Mouse (Mus musculus) gastrocnemius, postnatal 14 days (tissue): Measurements from ENCODE around the gene Tmem131l. TPM values are rescaled to one million over a fixed set of nuclear protein-coding genes. Genes with fewer than 3 reads are reported as not detected.
"Not testable (repeated sequence)": the region's sequence is repeated elsewhere in the genome, so short reads cannot be mapped to it uniquely, and the experiment has no call there.

Experiments used
- DNase-seq: peaks from one replicate; pipeline ENCODE4 v3.0.0; 2021; ENCODE audit warnings: mixed read lengths
- intact Hi-C: fragments of 180-260 bp; cut with DNase I; formaldehyde crosslinking; loops from one replicate; pipeline ENCODE4 v1.15.1; 2025; ENCODE audit warnings: low total_unique reads
- total RNA-seq, 2 experiments: library from RNA; stranded (reverse); gene quantifications; 2 replicates each; pipeline ENCODE4 v1.2.3; 2021

The Tmem131l gene
- total RNA-seq, 2 experiments from 2014 or later, result 16.4 to 19.1 TPM

- intact Hi-C loops, result loop anchor here (5.0 to 10.0 kb wide), 2 partner anchors 54 to 101 kb away; partner anchors contain the start of gene Tlr2
These were observed 144.2 kb downstream of the Tmem131l start for GRCm38 (mm10) chr3:83895811-83896210.

GRCm38 (mm10) chr3:83895111-83895510, 144.9 kb downstream of the Tmem131l start:
- DNase-seq, result no peak
- intact Hi-C loops, result loop anchor here (5.0 to 10.0 kb wide), 2 partner anchors 53 to 100 kb away; partner anchors contain the start of gene Tlr2

More at GRCm38 (mm10) chr3:83895811-83896210, 144.2 kb downstream of the Tmem131l start:
- DNase-seq, result no peak

- intact Hi-C loops, result no loop called here
- DNase-seq, result no peak
These were observed 154.8 kb downstream of the Tmem131l start for GRCm38 (mm10) chr3:83885163-83885562.

GRCm38 (mm10) chr3:83879261-83880050, 160.5 kb downstream of the Tmem131l start:
- intact Hi-C loops, result not testable (repeated sequence)

GRCm38 (mm10) chr3:83878801-83879200, 161.2 kb downstream of the Tmem131l start:
- intact Hi-C loops, result no loop called here
- no peak for DNase-seq

More at GRCm38 (mm10) chr3:83879261-83880050, 160.5 kb downstream of the Tmem131l start:
- not testable (repeated sequence) for DNase-seq

- DNase-seq, result no peak
- intact Hi-C loops, result no loop called here
These were observed 163.7 kb downstream of the Tmem131l start for GRCm38 (mm10) chr3:83876299-83876698.

GRCm38 (mm10) chr3:83875078-83875477, 164.9 kb downstream of the Tmem131l start:
- DNase-seq, intact Hi-C loops: not testable (repeated sequence)

GRCm38 (mm10) chr3:83872853-83873252, 167.1 kb downstream of the Tmem131l start:
- DNase-seq, intact Hi-C loops: not testable (repeated sequence)

- DNase-seq, intact Hi-C loops: not testable (repeated sequence)
These were observed 168.0 kb downstream of the Tmem131l start for GRCm38 (mm10) chr3:83871962-83872361.

GRCm38 (mm10) chr3:83871559-83871958, 168.4 kb downstream of the Tmem131l start:
- intact Hi-C loops, DNase-seq: not testable (repeated sequence)

GRCm38 (mm10) chr3:83869776-83870175, 170.2 kb downstream of the Tmem131l start:
- DNase-seq, result no peak
- intact Hi-C loops, result no loop called here

- intact Hi-C loops, DNase-seq: not testable (repeated sequence)
These were observed 172.9 kb downstream of the Tmem131l start for GRCm38 (mm10) chr3:83867026-83867425.

GRCm38 (mm10) chr3:83865216-83865615, 174.8 kb downstream of the Tmem131l start:
- intact Hi-C loops, result no loop called here

GRCm38 (mm10) chr3:83864064-83864548, 175.9 kb downstream of the Tmem131l start:
- no peak for DNase-seq

More at GRCm38 (mm10) chr3:83865216-83865615, 174.8 kb downstream of the Tmem131l start:
- DNase-seq, result peak; percentile 42

GRCm38 (mm10) chr3:83862956-83863355, 177.0 kb downstream of the Tmem131l start:
- intact Hi-C loops, result no loop called here
- peak; percentile 86 for DNase-seq

More at GRCm38 (mm10) chr3:83864064-83864548, 175.9 kb downstream of the Tmem131l start:
- intact Hi-C loops, result no loop called here

GRCm38 (mm10) chr3:83859595-83859994, 180.4 kb downstream of the Tmem131l start:
- intact Hi-C loops, result no loop called here
- no peak for DNase-seq

- intact Hi-C loops, result no loop called here
- no peak for DNase-seq
These were observed 180.9 kb downstream of the Tmem131l start for GRCm38 (mm10) chr3:83859071-83859470.

GRCm38 (mm10) chr3:83857621-83858020, 182.4 kb downstream of the Tmem131l start:
- DNase-seq, result no peak
- intact Hi-C loops, result no loop called here

GRCm38 (mm10) chr3:83855643-83856042, 184.3 kb downstream of the Tmem131l start:
- intact Hi-C loops, result no loop called here
- DNase-seq, result no peak

- intact Hi-C loops, result no loop called here
- DNase-seq, result no peak
These were observed 190.6 kb downstream of the Tmem131l start for GRCm38 (mm10) chr3:83849341-83849740.
